Mouse (Mus musculus) embryonic facial prominence, embryonic 11.5 days (tissue): ENCODE results near the gene Gse1. TPM values are rescaled to one million over a fixed set of nuclear protein-coding genes. Genes with fewer than 3 reads are reported as not detected.
A peak's percentile ranks its signal among the peaks of the same experiment; 100 is the strongest.

Source experiments
- ATAC-seq: fragments of 200-750 bp; cut with Nextera tagmentation; replicated peaks from 2 replicates; pipeline ENCODE4 v1.8.0; 2017; ENCODE audit warnings: low read depth; ENCODE audit not compliant: insufficient number of reproducible peaks, low FRiP score, low TSS enrichment
- DNase-seq: peaks from one replicate; pipeline ENCODE4 v3.0.0-alpha.2; 2015; ENCODE audit warnings: low spot score
- H3K27ac ChIP-seq: fragments of 300-500 bp; sonication (generic); replicated peaks from 2 replicates; pipeline ENCODE4 v1.5.1; 2014; ENCODE audit warnings: mild to moderate bottlenecking, low read depth, low read length, control low read depth
- H3K27me3 ChIP-seq: fragments of 300-500 bp; sonication (generic); 2 replicates; pipeline ENCODE4 v1.6.1; 2014; ENCODE audit warnings: mild to moderate bottlenecking, low read length, moderate library complexity, mixed read lengths; ENCODE audit not compliant: control insufficient read depth, insufficient read depth
- H3K36me3 ChIP-seq: fragments of 300-500 bp; sonication (generic); replicated peaks from 2 replicates; pipeline ENCODE4 v1.6.1; 2014; ENCODE audit warnings: low read depth, mild to moderate bottlenecking, low read length, moderate library complexity, mixed read lengths; ENCODE audit not compliant: control insufficient read depth, insufficient read depth
- H3K4me1 ChIP-seq: fragments of 300-500 bp; sonication (generic); 2 replicates; pipeline ENCODE4 v1.6.1; 2014; ENCODE audit warnings: low read length, mixed read lengths; ENCODE audit not compliant: control insufficient read depth, insufficient read depth
- H3K4me2 ChIP-seq: fragments of 300-500 bp; sonication (generic); 2 replicates; pipeline ENCODE4 v1.6.1; 2014; ENCODE audit warnings: low read depth, mild to moderate bottlenecking, control low read depth, low read length, moderate library complexity
- H3K4me3 ChIP-seq: fragments of 300-500 bp; sonication (generic); 2 replicates; pipeline ENCODE4 v1.5.1; 2014; ENCODE audit warnings: low read depth, low read length, control low read depth
- H3K9ac ChIP-seq: fragments of 300-500 bp; sonication (generic); replicated peaks from 2 replicates; pipeline ENCODE4 v1.6.1; 2014; ENCODE audit warnings: mild to moderate bottlenecking, control low read depth, low read length
- H3K9me3 ChIP-seq: fragments of 300-500 bp; sonication (generic); replicated peaks from 2 replicates; pipeline ENCODE4 v1.6.1; 2016; ENCODE audit warnings: mild to moderate bottlenecking, low read length, inconsistent platforms, mixed read lengths; ENCODE audit not compliant: control insufficient read depth
- WGBS: fragments of 180-500 bp; shearing (Covaris S2); extraction: QIAGEN DNeasy Blood & Tissue Kit; methylation state at CpG from one replicate; pipeline ENCODE4 v1.1.7; 2014; 5-methylcytosine and 5-hydroxymethylcytosine counted together
- polyA plus RNA-seq: library from polyadenylated mRNA; unstranded; fragments of >200 nt; fragmentation: Nextera tagmentation; extraction: Ambion mirVana; gene quantifications from 2 replicates; pipeline ENCODE4 v1.2.1, GENCODE M21; 2014

The Gse1 gene
- polyA plus RNA-seq, 1 experiment from 2014 or later = 8.1 TPM

- ATAC-seq (no peak), DNase-seq (no peak)
- no peaks in the 10 kb centered on the region; the same call in none of the 2 replicates for H3K27me3 ChIP-seq
- H3K4me1 ChIP-seq = peaks cover 20% of the 10 kb centered on the region
- H3K4me2 ChIP-seq = peak overlapping the region; percentile 99
- no peaks in the 10 kb centered on the region for H3K9me3 ChIP-seq
- peak overlapping the region; percentile 64 for H3K4me3 ChIP-seq
- H3K27ac ChIP-seq = 0 out of 2 replicates have a peak overlapping the region, but pooled peaks have one; percentile 63
- H3K36me3 ChIP-seq = no peaks in the 10 kb centered on the region
- peak overlapping the region; percentile 85 for H3K9ac ChIP-seq
- 5% methylated on average over 15 of the region's 15 CpGs for WGBS
These were observed 261.6 kb downstream of the Gse1 start for GRCm38 (mm10) chr8:120489771-120490281.

GRCm38 (mm10) chr8:120490354-120491141, 262.3 kb downstream of the Gse1 start:
- H3K36me3 ChIP-seq = no peaks in the 10 kb centered on the region
- H3K27me3 ChIP-seq = no peaks in the 10 kb centered on the region; the same call in none of the 2 replicates

GRCm38 (mm10) chr8:120491166-120491793, 263.0 kb downstream of the Gse1 start:
- H3K27me3 ChIP-seq = no peaks in the 10 kb centered on the region; the same call in none of the 2 replicates
- peak overlapping the region; percentile 99; the same call in 1 of the 2 replicates for H3K4me2 ChIP-seq
- peaks cover 14% of the 10 kb centered on the region for H3K4me1 ChIP-seq
- no peaks in the 10 kb centered on the region for H3K36me3 ChIP-seq
- no peak for ATAC-seq
- H3K27ac ChIP-seq = no peak overlapping the region
- H3K9me3 ChIP-seq = no peaks in the 10 kb centered on the region
- WGBS = 67% methylated on average over 5 of the region's 5 CpGs
- no peak overlapping the region for H3K4me3 ChIP-seq
- H3K9ac ChIP-seq = no peak overlapping the region
- DNase-seq = no peak

More at GRCm38 (mm10) chr8:120490354-120491141, 262.3 kb downstream of the Gse1 start:
- H3K9me3 ChIP-seq = no peaks in the 10 kb centered on the region
- no peak for ATAC-seq
- peak overlapping the region; percentile 64 for H3K4me3 ChIP-seq
- H3K9ac ChIP-seq = peak overlapping the region; percentile 85
- DNase-seq = no peak
- H3K4me2 ChIP-seq = peak overlapping the region; percentile 99
- WGBS = 13% methylated on average over 12 of the region's 12 CpGs
- peaks cover 16% of the 10 kb centered on the region for H3K4me1 ChIP-seq
- no peak overlapping the region for H3K27ac ChIP-seq

- H3K4me2 ChIP-seq = peak overlapping the region; percentile 13; the same call in 1 of the 2 replicates
- H3K4me3 ChIP-seq = no peak overlapping the region
- ATAC-seq (no peak), DNase-seq (no peak)
- H3K4me1 ChIP-seq = peaks cover 13% of the 10 kb centered on the region
- H3K9ac ChIP-seq = no peak overlapping the region
- H3K27ac ChIP-seq = no peak overlapping the region
- H3K36me3 ChIP-seq = no peaks in the 10 kb centered on the region
- no peaks in the 10 kb centered on the region; the same call in none of the 2 replicates for H3K27me3 ChIP-seq
- WGBS = 53% methylated on average over 14 of the region's 14 CpGs
- no peaks in the 10 kb centered on the region for H3K9me3 ChIP-seq
These were observed 264.1 kb downstream of the Gse1 start for GRCm38 (mm10) chr8:120492193-120492880.

- Histone ChIP-seq H3K36me3 (no peaks in the 10 kb centered on the region), H3K27ac (no peak overlapping the region), H3K4me3 (no peak overlapping the region), H3K4me2 (no peak overlapping the region), H3K4me1 (peaks cover 17% of the 10 kb centered on the region), H3K9ac (no peak overlapping the region), H3K27me3 (no peaks in the 10 kb centered on the region; the same call in none of the 2 replicates), H3K9me3 (no peaks in the 10 kb centered on the region)
- WGBS = 49% methylated on average over 4 of the region's 4 CpGs
- DNase-seq (no peak), ATAC-seq (no peak)
These were observed 264.6 kb downstream of the Gse1 start for GRCm38 (mm10) chr8:120492881-120493220.

GRCm38 (mm10) chr8:120493508-120494464, 265.5 kb downstream of the Gse1 start:
- H3K27ac ChIP-seq = no peak overlapping the region
- H3K9me3 ChIP-seq = no peaks in the 10 kb centered on the region
- WGBS = 63% methylated on average over 16 of the region's 16 CpGs
- ATAC-seq (no peak), DNase-seq (no peak)
- no peak overlapping the region for H3K9ac ChIP-seq
- no peak overlapping the region for H3K4me2 ChIP-seq
- H3K36me3 ChIP-seq = no peaks in the 10 kb centered on the region
- no peaks in the 10 kb centered on the region; the same call in none of the 2 replicates for H3K27me3 ChIP-seq
- peaks cover 26% of the 10 kb centered on the region for H3K4me1 ChIP-seq
- H3K4me3 ChIP-seq = no peak overlapping the region

- WGBS = 44% methylated on average over 15 of the region's 15 CpGs
- peaks cover 32% of the 10 kb centered on the region for H3K4me1 ChIP-seq
- H3K9me3 ChIP-seq = no peaks in the 10 kb centered on the region
- 0 out of 2 replicates have a peak overlapping the region, but pooled peaks have one; percentile 10 for H3K27ac ChIP-seq
- DNase-seq (no peak), ATAC-seq (no peak)
- no peak overlapping the region for H3K4me3 ChIP-seq
- H3K9ac ChIP-seq = no peak overlapping the region
- no peaks in the 10 kb centered on the region; the same call in none of the 2 replicates for H3K27me3 ChIP-seq
- H3K36me3 ChIP-seq = no peaks in the 10 kb centered on the region
- H3K4me2 ChIP-seq = no peak overlapping the region
These were observed 266.6 kb downstream of the Gse1 start for GRCm38 (mm10) chr8:120494903-120495302.
